Mouse (Mus musculus) erythroblast, embryonic 14.5 days (primary cell): ENCODE measurements around the gene Prkcz.

Source experiments
- GATA1 ChIP-seq: IDR thresholded peaks from 2 replicates; pipeline ENCODE4 v1.6.1; 2012; ENCODE audit warnings: low read length, inconsistent platforms, mixed read lengths
- TAL1 ChIP-seq: IDR thresholded peaks from 3 replicates; pipeline ENCODE4 v1.6.1; 2012; ENCODE audit warnings: low read length, inconsistent platforms, mixed read lengths

- TF ChIP-seq TAL1 (no peak), GATA1 (no peak)
Measured at GRCm38 (mm10) chr4:155401121-155401520, 40.0 kb upstream of the Prkcz start.
